8 mouse cellular contexts compared by ENCODE assay signal in genomic region chr16:38713404-38714258, GRCm38 (mm10). TPM values are rescaled to one million over a fixed set of nuclear protein-coding genes. Genes with fewer than 3 reads are reported as not detected.
DNase-seq lines count a peak whose midpoint lies in the region; ATAC-seq and TF ChIP-seq lines count a peak whose summit lies in the region.

No protein-coding gene starts in this region.

- intact Hi-C loops in heart, postnatal 14 days (cut with DNase I) = no loop called here

- TF ChIP-seq POLR2A in CH12.LX (IDR thresholded peaks at IDR 0.05; ENCODE audit: low read depth, low read length) = no peak

- H3K4me2 ChIP-seq in heart, embryonic 12.5 days = peak overlapping the region; percentile 73
- peak overlapping the region; percentile 83 for H3K4me2 ChIP-seq in CH12.LX (ENCODE audit: insufficient read depth, low read depth, poor library complexity, severe bottlenecking)
- H3K4me2 ChIP-seq in forebrain, embryonic 14.5 days (ENCODE audit: low read length) = peak overlapping the region; percentile 79
- peak overlapping the region; percentile 72 for H3K4me2 ChIP-seq in liver, embryonic 16.5 days (ENCODE audit: low read depth, low read length)

- no peak for DNase-seq in heart, postnatal 14 days
- no peak for DNase-seq in CH12.LX (ENCODE audit: extremely low read depth)
- DNase-seq in forebrain, embryonic 14.5 days (ENCODE audit: low spot score) = peak; percentile 14
- no peak for DNase-seq in gastrocnemius, postnatal 10 days
- no peak for DNase-seq in adrenal gland, adult 8-10 months
- DNase-seq in thymus, postnatal 4 days = no peak

- no peaks in the 10 kb centered on the region for H3K79me2 ChIP-seq in CH12.LX (replicated peaks; ENCODE audit: control insufficient read depth, extremely low read depth, insufficient read depth, poor library complexity, severe bottlenecking)

- peak; percentile 75 for ATAC-seq in heart, embryonic 12.5 days (ENCODE audit: insufficient number of reproducible peaks, low FRiP score)
- peak; percentile 45; the same call in 1 of the 2 replicates for ATAC-seq in forebrain, embryonic 14.5 days
- ATAC-seq in liver, embryonic 16.5 days (ENCODE audit: low read depth) = peak; percentile 12; the same call in 1 of the 2 replicates

- no peak for TF ChIP-seq RAD21 in CH12.LX (IDR thresholded peaks at IDR 0.05; ENCODE audit: low read depth, low read length)

- 14% methylated on average over 17 of the region's 17 CpGs for WGBS in heart, embryonic 12.5 days
- WGBS in forebrain, embryonic 14.5 days = 29% methylated on average over 17 of the region's 17 CpGs
- WGBS in liver, embryonic 16.5 days (ENCODE audit: insufficient replicate concordance) = 14% methylated on average over 17 of the region's 17 CpGs

- H3K4me3 ChIP-seq in heart, embryonic 12.5 days = peak overlapping the region; percentile 88
- peak overlapping the region in 2 of 3 experiments; percentile 49 to 64 for H3K4me3 ChIP-seq in CH12.LX (replicated peaks in 1 of 3; ENCODE audit: low read depth in 2 of 3, low read length in 2 of 3, poor library complexity in 1 of 3)
- H3K4me3 ChIP-seq in forebrain, embryonic 14.5 days (ENCODE audit: low read depth, low read length) = peak overlapping the region; percentile 61
- peak overlapping the region; percentile 68 for H3K4me3 ChIP-seq in liver, embryonic 16.5 days (ENCODE audit: low read depth, low read length)

- 0 out of 2 replicates have a peak, but pooled peaks cover 3% of the 10 kb centered on the region for H3K36me3 ChIP-seq in heart, embryonic 12.5 days
- H3K36me3 ChIP-seq in CH12.LX (replicated peaks in 1 of 2; ENCODE audit: control insufficient read depth in 1 of 2, insufficient read depth in 1 of 2, low read length in 1 of 2) = no peaks in the 10 kb centered on the region
- H3K36me3 ChIP-seq in forebrain, embryonic 14.5 days (ENCODE audit: control insufficient read depth, insufficient read depth, low read length) = no peaks in the 10 kb centered on the region
- no peaks in the 10 kb centered on the region for H3K36me3 ChIP-seq in liver, embryonic 16.5 days (ENCODE audit: control insufficient read depth, insufficient read depth)

- no peak for TF ChIP-seq CTCF in CH12.LX (conservative IDR thresholded peaks at IDR 0.05 in 1 of 2, IDR thresholded peaks at IDR 0.05 in 1 of 2; ENCODE audit: low read depth in 2 of 2, low read length in 2 of 2)

- no peaks in the 10 kb centered on the region for H3K27me3 ChIP-seq in heart, embryonic 12.5 days (replicated peaks)
- H3K27me3 ChIP-seq in CH12.LX (replicated peaks) = peaks cover 23% of the 10 kb centered on the region
- no peaks in the 10 kb centered on the region for H3K27me3 ChIP-seq in forebrain, embryonic 14.5 days (replicated peaks; ENCODE audit: control insufficient read depth, insufficient read depth, low read length)
- H3K27me3 ChIP-seq in liver, embryonic 16.5 days (ENCODE audit: control insufficient read depth, insufficient read depth, low read depth, low read length) = peaks cover 41% of the 10 kb centered on the region

- no peak for TF ChIP-seq EP300 in CH12.LX (IDR thresholded peaks at IDR 0.05; ENCODE audit: low read length)

- peaks cover 34% of the 10 kb centered on the region for H3K4me1 ChIP-seq in heart, embryonic 12.5 days (replicated peaks)
- peaks cover 13 to 40% of the 10 kb centered on the region in 2 experiments; a peak in 3 of 4 replicates for H3K4me1 ChIP-seq in CH12.LX (ENCODE audit: control insufficient read depth in 1 of 2, insufficient read depth in 2 of 2)
- no peaks in the 10 kb centered on the region for H3K4me1 ChIP-seq in forebrain, embryonic 14.5 days (ENCODE audit: control insufficient read depth, insufficient read depth, low read length)
- H3K4me1 ChIP-seq in liver, embryonic 16.5 days (ENCODE audit: control insufficient read depth, low read depth, low read length) = peaks cover 2% of the 10 kb centered on the region

- peak overlapping the region; percentile 97 for H3K9ac ChIP-seq in heart, embryonic 12.5 days
- no peak overlapping the region for H3K9ac ChIP-seq in CH12.LX (ENCODE audit: insufficient read depth, low read depth)
- H3K9ac ChIP-seq in forebrain, embryonic 14.5 days (ENCODE audit: low read length) = peak overlapping the region; percentile 78
- peak overlapping the region; percentile 51; the same call in 1 of the 2 replicates for H3K9ac ChIP-seq in liver, embryonic 16.5 days (ENCODE audit: low read depth, low read length)

- dilution Hi-C loops in CH12.LX (cut with MboI; ENCODE audit: extremely low pct_ligation_motif_present, extremely low pct_unique_long_range_greater_than_20kb, low sequenced_read_pairs) = no loop called here

- peak overlapping the region; percentile 98 for H3K27ac ChIP-seq in heart, embryonic 12.5 days (ENCODE audit: poor library complexity, severe bottlenecking)
- no peak overlapping the region for H3K27ac ChIP-seq in CH12.LX (ENCODE audit: insufficient read depth, low read depth)
- H3K27ac ChIP-seq in forebrain, embryonic 14.5 days (ENCODE audit: low read depth, low read length) = peak overlapping the region; percentile 33; the same call in 1 of the 2 replicates
- peak overlapping the region; percentile 74 for H3K27ac ChIP-seq in liver, embryonic 16.5 days (ENCODE audit: low read length)

- no peaks in the 10 kb centered on the region for H3K9me3 ChIP-seq in heart, embryonic 12.5 days (replicated peaks)
- H3K9me3 ChIP-seq in CH12.LX (replicated peaks; ENCODE audit: low read length) = peaks cover 9% of the 10 kb centered on the region
- H3K9me3 ChIP-seq in forebrain, embryonic 14.5 days (replicated peaks; ENCODE audit: control insufficient read depth, low read length) = no peaks in the 10 kb centered on the region
- no peaks in the 10 kb centered on the region for H3K9me3 ChIP-seq in liver, embryonic 16.5 days (replicated peaks; ENCODE audit: control insufficient read depth, low read length)

- in situ Hi-C loops in CH12.LX (cut with MboI; ENCODE audit: low pct_ligation_motif_present, low pct_unique_long_range_greater_than_20kb, low sequenced_read_pairs) = loop anchor here (25.0 kb wide), 1 partner anchor 376 kb away; the partner anchor contains the start of genes Cox17, Gm21987 and Maats1

TF ChIP-seq in CH12.LX, 34 proteins besides CTCF, POLR2A, EP300 and RAD21:
- no peak for TF ChIP-seq POLR2AphosphoS2 (IDR thresholded peaks at IDR 0.05; ENCODE audit: low read depth, low read length)
- TF ChIP-seq SIN3A (IDR thresholded peaks at IDR 0.05; ENCODE audit: low read length) = no peak
- no peak for TF ChIP-seq ZMIZ1 (IDR thresholded peaks at IDR 0.05; ENCODE audit: low read depth, low read length)
- no peak for TF ChIP-seq NELFE (IDR thresholded peaks at IDR 0.05; ENCODE audit: low read depth, low read length)
- TF ChIP-seq E2F4 (IDR thresholded peaks at IDR 0.05; ENCODE audit: insufficient replicate concordance, low read depth, low read length) = no peak
- TF ChIP-seq TCF12 (IDR thresholded peaks at IDR 0.05; ENCODE audit: low read depth, low read length) = no peak
- no peak for TF ChIP-seq JUN (IDR thresholded peaks at IDR 0.05; ENCODE audit: insufficient read depth, low read depth, low read length)
- no peak for TF ChIP-seq KAT2A (IDR thresholded peaks at IDR 0.05; ENCODE audit: insufficient replicate concordance, low read length)
- no peak for TF ChIP-seq SMC3 (IDR thresholded peaks at IDR 0.05; ENCODE audit: low read depth, low read length)

RNA-seq across cellular contexts. Expression of gene Arhgap31, which starts 0.6 kb away (rescaled TPM):
- polyA plus RNA-seq in heart, embryonic 12.5 days (2016; fragmentation: Nextera tagmentation; extraction: Ambion mirVana) = 43.1 and 47.7 TPM in 2 replicates
- 10 to 100 TPM; 50.0 to 50.9 TPM for total RNA-seq in heart, postnatal 14 days (2021)
- total RNA-seq in CH12.LX (2012; rRNA removed) (1.1 and 2.0 TPM in 2 replicates), CH12.LX (2014; rRNA removed) (0.05 and 0.15 TPM in 2 replicates)
- 0.61 and 0.76 TPM in 2 replicates for polyA plus RNA-seq in CH12.LX (2012; ENCODE audit: insufficient read length, low read depth)
- 2.5 and 3.6 TPM in 2 replicates for polyA plus RNA-seq in forebrain, embryonic 14.5 days (2014; fragmentation: Nextera tagmentation; extraction: Ambion mirVana)
- polyA plus RNA-seq in liver, embryonic 16.5 days (2015; fragmentation: Nextera tagmentation; extraction: Ambion mirVana) = 1.6 and 1.7 TPM in 2 replicates
- 10 to 100 TPM; 22.1 to 28.5 TPM for total RNA-seq in gastrocnemius, postnatal 10 days (2021)
- 10 to 100 TPM; 16.6 to 30.8 (median 26.7) TPM for total RNA-seq in adrenal gland, adult 8-10 months (2022)

RNA-seq across cellular contexts. Expression of gene B4galt4, which starts 28.4 kb away (rescaled TPM):
- 26.6 and 29.8 TPM in 2 replicates for polyA plus RNA-seq in heart, embryonic 12.5 days (2016; fragmentation: Nextera tagmentation; extraction: Ambion mirVana)
- 10 to 100 TPM; 12.0 to 14.3 TPM for total RNA-seq in heart, postnatal 14 days (2021)
- not detected in 2 replicates for total RNA-seq in CH12.LX (2012; rRNA removed)
- total RNA-seq in CH12.LX (2014; rRNA removed) = not detected in 2 replicates
- not detected in 2 replicates for polyA plus RNA-seq in CH12.LX (2012; ENCODE audit: insufficient read length, low read depth)
- 29.5 and 31.7 TPM in 2 replicates for polyA plus RNA-seq in forebrain, embryonic 14.5 days (2014; fragmentation: Nextera tagmentation; extraction: Ambion mirVana)
- polyA plus RNA-seq in liver, embryonic 16.5 days (2015; fragmentation: Nextera tagmentation; extraction: Ambion mirVana) = 2.6 and 2.9 TPM in 2 replicates
- 1 to 10 TPM; 5.5 to 5.7 TPM for total RNA-seq in gastrocnemius, postnatal 10 days (2021)
- total RNA-seq in adrenal gland, adult 8-10 months (2022) = 10 to 100 TPM in 3 of 4 experiments, 1 to 10 TPM in 1; 8.8 to 15.1 (median 12.5) TPM

Comparison
In these comparisons a context has a peak if more than half of its experiments do, and no peak if none do; other contexts are left out.
1. ATAC-seq: peak in every context shown above with its lines; median percentile 75 in heart, embryonic 12.5 days; 45 in forebrain, embryonic 14.5 days; 12 in liver, embryonic 16.5 days.
2. RNA of gene Arhgap31, which starts 0.6 kb away (total RNA-seq): 50.0 to 50.9 TPM in heart, postnatal 14 days, 16.6 to 30.8 TPM in adrenal gland, adult 8-10 months and 22.1 to 28.5 TPM in gastrocnemius, postnatal 10 days; 0.05 to 2.0 TPM in CH12.LX; every median in the first group is over 4 times any median in the second.
3. RNA of gene B4galt4, which starts 28.4 kb away (total RNA-seq): 8.8 to 15.1 TPM in adrenal gland, adult 8-10 months, 12.0 to 14.3 TPM in heart, postnatal 14 days and 5.5 to 5.7 TPM in gastrocnemius, postnatal 10 days; not detected in CH12.LX; every median in the first group is over 4 times any median in the second.
4. Peak in every context shown above with its lines, with median percentiles within 50 percentile points of each other: H3K4me2 ChIP-seq and H3K4me3 ChIP-seq.